Mouse (Mus musculus): ENCODE results near the gene Tbxas1.
A peak's percentile ranks its signal among the peaks of the same experiment; 100 is the strongest.

DNA sequence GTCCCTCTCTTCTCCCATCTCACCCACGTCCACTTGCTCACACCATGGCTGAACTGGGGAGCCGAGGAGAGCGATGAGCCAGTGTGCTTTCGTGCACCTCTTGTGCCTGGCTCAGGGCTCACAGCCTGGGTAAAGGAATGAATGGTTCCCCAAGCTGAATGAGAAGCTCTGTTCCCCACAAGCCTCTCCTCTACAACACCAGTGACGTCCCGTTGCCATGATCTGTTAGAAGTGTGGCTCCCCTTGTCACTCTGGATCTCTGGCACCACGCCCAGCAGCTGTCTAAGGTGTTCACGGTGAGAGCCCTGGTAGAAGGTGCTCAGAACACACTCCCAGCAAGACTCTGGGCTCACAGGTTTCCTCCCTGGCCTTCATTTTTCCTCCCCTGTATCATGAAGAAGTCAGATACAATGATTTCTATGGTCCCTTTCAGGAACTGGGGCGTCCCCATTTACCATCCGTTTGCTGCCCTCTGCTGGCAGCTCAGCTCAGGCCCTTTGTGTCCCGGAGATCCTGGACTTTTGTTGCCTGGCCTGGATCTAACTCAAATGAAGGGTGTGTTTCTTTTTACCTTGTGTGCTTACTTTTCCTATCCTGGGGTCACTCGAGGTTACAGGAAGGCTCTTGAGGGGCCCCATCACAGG, 191.9 kb downstream of the Tbxas1 start:
- TF ChIP-seq CTCF (IDR thresholded peaks at IDR 0.05) (peak; percentile 91), EP300 (IDR thresholded peaks at IDR 0.05) (no peak)

Measured in lung, postnatal 0 days (tissue).